Mouse (Mus musculus) hematopoietic stem cell, adult 5-6 weeks (primary cell): ENCODE data around the gene Trarg1. TPM values are rescaled to one million over a fixed set of nuclear protein-coding genes. Genes with fewer than 3 reads are reported as not detected.
"Not testable (repeated sequence)": the region's sequence is repeated elsewhere in the genome, so short reads cannot be mapped to it uniquely, and the experiment has no call there.

Source experiments
- ATAC-seq, 2 experiments: fragments of 125-278 bp in 1 of 2; replicated peaks in 1 of 2; 2 replicates each; pipeline ENCODE4 v1.8.0; 2016 to 2017; ENCODE audit warnings: inconsistent platforms in 2 of 2, mild to moderate bottlenecking in 2 of 2, moderate number of reproducible peaks in 2 of 2, low read depth in 1 of 2, moderate TSS enrichment in 1 of 2; ENCODE audit not compliant: low FRiP score in 2 of 2, poor library complexity in 2 of 2, severe bottlenecking in 2 of 2, insufficient read depth in 1 of 2, low TSS enrichment in 1 of 2
- total RNA-seq: library from RNA; stranded (forward); fragments of 172-1452, 232-1000 nt; gene quantifications from 2 replicates; pipeline ENCODE4 v1.2.3, GENCODE M21; 2017

Trarg1 gene
- total RNA-seq, result not detected in 2 replicates

GRCm38 (mm10) chr11:76679508-76679907, at the start of gene Trarg1:
Gene Trarg1 (plus strand): TSS chr11:76679808.
- ATAC-seq, result not testable (repeated sequence)

DNA sequence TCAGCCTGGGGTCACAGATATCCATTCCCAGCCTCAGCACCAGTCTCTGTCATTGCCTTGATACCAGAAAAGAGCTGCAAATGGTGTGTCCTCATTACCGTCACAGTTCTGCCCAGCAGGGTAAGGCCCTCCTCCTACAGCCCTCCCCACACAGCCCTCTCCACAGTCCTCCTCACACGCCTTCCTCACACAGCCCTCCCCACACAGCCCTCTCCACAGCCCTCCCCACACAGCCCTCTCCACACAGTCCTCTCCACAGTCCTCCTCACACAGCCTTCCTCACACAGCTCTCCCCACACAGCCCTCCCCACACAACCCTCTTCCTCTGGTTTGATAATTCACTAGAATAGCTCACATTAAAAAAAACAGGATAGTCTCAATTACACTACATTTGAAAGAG, 49.6 kb upstream of the Trarg1 start:
- no peak for ATAC-seq

DNA sequence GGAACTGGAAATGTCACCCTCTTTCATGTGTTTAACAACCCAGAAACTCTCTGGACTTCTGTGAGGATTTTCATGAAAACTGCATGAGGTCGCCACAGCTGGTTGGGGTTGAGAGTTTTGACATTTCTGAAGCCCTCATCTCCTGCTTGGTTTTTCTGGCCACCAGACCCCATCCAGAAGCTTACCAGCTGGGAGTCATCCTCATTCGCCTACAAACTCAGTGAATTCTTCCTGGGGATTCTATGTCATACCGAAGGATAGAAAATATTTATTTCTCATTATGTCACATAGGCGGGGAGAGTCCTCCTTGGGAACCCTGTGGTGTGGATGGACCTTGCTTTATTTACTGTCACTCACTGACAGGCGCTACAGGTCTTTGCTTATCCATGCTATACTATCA, 49.1 kb upstream of the Trarg1 start:
- no peak for ATAC-seq

- no peak for ATAC-seq
These were observed 40.2 kb upstream of the Trarg1 start for GRCm38 (mm10) chr11:76639269-76639985.

- no peak for ATAC-seq
These were observed 39.4 kb upstream of the Trarg1 start for GRCm38 (mm10) chr11:76640231-76640630.

DNA sequence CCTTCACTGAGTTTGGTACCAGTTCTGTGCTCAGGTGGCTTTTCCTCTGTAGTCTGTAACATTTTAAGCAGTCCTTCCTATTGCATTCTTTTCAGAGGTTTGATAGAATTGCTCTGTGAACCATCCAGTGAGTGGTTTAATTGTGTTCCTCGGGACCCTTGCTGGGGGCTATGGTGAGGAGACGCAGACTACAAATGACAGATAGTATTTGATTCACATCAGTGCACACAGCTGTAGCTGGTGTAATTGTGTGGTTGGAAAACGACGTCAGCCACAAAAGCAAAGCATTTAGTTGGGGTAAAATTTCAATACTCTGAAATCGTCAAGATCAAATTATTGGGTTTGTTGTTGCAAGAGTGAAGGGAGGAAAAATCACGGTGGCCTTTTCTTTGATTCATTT, 35.4 kb upstream of the Trarg1 start:
- no peak for ATAC-seq

GRCm38 (mm10) chr11:76645036-76645435, 34.6 kb upstream of the Trarg1 start:
- no peak; a peak in 1 of 4 replicates for ATAC-seq

DNA sequence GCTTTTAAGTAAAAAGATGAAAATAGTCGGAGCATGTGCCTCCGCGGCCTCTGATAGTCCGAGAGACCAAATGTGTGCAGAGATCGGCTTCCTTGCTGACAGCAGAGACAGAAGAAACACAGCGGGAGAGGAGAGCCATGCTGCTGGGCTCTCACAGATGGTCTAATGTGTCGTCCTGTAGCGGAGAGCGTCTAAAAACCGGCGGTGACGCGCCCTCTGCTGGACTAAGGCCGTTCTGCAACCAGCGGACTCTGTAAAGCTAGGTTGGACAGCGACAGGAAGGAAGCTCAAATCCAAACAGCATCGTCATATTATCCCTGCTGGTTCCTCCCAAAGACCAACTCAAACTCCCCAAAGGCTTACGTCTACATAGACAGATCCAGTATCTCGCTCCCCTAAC, 33.7 kb upstream of the Trarg1 start:
- peak; percentile 75 to 80; a peak in 3 of 4 replicates for ATAC-seq

DNA sequence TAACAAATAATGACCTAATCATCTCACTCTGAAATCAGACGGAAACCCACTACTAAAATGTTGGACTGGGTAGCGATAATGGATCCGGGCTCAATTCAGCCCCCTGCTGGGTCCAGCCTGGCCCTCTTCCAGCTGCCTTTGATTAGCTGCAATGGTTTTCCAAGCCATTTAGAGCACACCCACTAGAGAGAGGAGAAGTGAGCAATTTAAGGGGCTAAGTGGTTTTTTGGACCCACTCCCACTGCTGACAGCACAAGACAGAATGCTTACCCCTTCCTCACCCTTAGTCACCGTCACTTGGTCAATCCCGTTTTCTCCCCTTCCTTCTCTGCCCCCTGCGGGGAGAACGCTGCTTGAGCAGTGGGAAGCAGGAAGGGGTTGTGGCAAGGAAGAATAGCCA, 32.5 kb upstream of the Trarg1 start:
- no peak for ATAC-seq

DNA sequence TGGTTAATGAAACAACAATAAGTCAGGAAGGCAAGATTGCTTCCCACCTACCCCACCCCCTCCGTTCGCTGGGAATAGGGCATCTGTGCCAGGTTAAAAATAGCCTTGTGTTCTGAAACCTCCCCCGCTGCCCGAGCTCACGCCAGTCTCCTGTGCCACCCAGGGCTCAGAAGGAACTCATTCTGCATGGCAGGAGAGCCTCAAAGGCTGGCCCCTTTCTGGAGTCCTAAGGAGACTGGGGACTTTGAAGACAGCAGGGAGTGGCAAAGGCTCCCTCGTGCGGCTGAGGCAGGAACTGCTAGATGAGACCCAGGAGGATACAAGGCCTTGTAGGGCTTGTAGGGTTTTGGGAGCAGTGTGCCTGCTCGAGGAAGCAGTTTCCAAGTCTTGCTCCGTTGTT, 32.1 kb upstream of the Trarg1 start:
- peak; percentile 69 to 77 for ATAC-seq

GRCm38 (mm10) chr11:76650862-76651560, 28.6 kb upstream of the Trarg1 start:
- no peak for ATAC-seq

GRCm38 (mm10) chr11:76652838-76653334, 26.7 kb upstream of the Trarg1 start:
- ATAC-seq, result no peak

DNA sequence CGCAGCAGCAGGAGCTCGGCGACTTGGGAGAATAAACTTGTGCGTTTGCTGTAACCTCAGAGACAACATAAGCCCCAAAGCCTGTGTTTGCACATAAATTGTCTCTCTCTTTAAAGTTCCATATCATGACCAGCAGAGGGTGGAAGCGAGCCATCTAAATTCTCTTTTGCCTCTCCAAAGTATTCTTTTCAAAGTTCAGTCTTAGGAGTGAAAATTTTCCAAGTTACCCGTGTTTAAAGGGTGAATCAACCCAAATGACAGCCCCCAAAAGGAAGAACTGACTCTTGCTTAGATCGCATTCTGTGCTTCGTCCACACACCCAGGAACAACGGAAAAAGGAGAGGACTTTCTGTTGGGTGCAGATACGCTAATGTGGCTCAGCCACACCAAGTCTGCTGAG, 24.5 kb upstream of the Trarg1 start:
- ATAC-seq, result peak in 1 of 2 experiments; percentile 49; a peak in 1 of 4 replicates

DNA sequence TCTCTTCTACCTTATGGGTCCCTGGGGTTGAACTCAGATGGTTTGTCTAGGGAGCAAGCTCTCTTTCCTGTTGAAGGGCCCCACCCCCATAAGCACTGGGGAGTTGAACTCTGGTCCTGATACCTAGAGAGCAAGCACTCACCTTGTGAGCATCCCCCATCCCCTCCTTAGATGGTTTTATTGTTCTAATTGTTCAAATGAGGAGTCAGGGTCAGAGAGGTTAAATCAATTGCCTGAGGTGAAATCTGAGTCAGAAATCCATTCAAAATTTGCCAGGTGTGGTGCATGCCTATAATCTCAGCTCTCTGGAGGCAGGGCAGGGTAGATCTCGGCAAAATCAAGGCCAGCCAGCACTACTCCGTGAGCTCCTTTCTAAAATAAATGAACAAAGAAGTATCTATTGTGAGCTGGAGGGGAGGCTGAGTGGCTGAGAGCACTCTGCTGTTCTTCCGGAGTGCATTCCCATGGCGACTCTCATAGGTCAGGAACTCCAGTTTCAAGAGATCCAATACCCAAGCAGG, 22.1 kb upstream of the Trarg1 start:
- no peak for ATAC-seq

DNA sequence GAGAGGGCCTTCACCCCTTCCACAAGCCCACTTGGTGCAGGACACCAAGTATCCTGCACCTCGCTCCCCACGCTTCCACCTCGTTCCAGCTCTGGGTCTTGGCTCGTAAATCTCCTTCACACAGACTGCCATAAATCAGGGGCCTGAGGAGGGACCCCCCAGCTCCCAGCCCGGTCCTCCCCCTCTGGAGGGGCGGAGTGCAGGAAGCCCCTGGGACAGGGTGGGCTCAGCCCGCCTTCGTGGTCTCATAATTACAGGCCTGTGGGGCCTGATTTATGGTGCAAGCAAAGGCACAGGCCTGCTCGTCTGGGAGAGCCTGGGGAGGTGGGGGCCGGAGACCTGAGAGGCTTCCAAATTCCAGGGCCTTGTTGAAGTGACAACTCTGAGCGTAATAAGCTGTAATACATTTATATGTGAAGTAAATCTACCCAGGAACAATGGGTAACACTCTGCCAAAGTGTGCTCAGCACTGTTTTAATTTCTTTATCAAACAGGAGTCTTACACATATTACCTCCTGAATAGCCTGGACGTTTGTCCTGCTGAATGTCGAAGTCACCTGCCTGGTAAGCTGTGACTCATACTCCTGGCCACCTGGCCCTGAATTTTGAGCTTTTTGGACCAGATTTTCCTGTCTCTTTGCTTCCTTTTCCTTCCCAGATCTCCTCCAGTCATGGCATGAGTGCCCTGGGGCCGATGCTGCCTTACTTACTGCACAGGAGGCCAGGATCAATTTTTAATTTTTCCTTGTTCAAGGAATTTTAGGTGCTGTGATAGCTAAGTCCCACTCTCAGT, 20.3 kb upstream of the Trarg1 start:
- ATAC-seq, result no peak

GRCm38 (mm10) chr11:76661790-76662468, 17.7 kb upstream of the Trarg1 start:
- ATAC-seq, result no peak

GRCm38 (mm10) chr11:76666002-76666649, 13.5 kb upstream of the Trarg1 start:
- 0 out of 4 replicates have a peak, but pooled peaks of 1 of the 2 experiments have one; percentile 27 for ATAC-seq
